Mouse (Mus musculus): ENCODE results near the gene Nebl.

Nebl gene

DNA sequence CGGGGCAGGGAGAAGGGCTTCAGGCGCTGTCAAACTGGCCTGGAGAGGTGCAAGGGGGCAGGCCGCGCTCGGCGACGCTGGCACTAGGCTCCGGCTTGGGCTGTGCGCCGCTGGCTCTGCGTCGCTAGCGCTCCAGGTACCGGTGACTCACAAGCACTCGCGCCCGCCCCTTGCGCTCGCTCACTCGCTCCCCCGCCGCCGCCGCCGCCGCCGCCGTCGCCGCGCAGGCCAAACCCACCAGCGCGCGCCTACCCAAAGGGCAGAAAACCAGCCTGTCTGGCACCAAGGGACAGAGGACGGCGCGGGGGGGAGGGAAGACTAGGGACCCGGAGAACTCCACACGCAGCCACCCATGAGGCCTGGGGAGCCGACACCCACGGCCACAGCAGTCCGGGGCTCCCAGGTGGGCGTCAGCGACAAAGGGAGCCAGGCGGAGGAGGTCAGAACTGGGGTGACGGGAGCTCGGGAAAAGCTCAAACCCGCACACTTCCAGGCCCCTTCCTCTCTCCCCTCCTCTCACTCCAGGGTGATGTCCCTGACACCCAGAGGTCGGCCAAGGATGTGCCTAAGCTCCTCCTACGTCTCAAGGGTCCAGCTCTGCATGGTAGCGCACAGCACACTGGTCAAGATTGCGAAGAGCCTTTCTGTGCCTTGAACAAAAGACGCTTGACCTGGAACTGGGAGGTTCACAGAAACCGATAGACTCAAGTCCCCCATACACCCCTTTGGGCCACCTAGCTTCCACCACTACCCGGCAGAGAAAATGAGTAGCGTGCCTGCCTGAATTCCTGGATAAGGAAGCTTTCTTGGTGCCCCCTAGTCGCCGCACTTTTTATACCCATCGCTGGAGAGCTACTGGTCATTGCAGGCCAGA lies at the start of gene Nebl:
TSS of gene Nebl (minus strand) at position 508 of the 874 bp plus-strand sequence.
- in situ Hi-C loops (cut with MseI, MboI): no loop called here

DNA sequence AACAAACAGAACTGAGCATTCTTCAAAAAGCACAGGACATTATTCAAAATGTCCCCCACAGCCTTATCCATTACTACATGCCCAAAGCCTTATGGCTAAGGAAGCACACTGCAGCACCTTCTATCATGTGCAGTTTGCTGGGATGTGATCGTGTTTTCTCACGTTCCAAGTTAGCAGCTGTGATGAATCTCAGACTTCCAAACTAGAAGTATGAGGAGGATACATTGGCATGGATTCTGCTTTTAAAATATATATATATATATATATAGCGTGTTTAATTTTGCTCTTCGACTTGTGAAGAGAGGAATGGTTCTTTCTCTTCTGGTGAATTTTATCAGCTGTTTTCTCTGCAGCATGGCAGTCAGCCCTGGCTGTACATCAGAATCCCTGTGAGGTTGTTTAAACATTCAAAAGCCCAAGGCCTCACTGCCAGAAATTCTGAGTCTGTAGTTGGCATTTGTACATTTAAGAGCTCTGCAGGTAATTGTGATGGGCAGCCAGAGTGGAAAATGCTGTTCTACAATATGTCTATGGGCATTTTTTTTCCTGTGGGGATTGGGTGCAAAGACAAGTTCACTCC lies 39.1 kb upstream of the Nebl start:
- in situ Hi-C loops (cut with MseI, MboI): no loop called here

DNA sequence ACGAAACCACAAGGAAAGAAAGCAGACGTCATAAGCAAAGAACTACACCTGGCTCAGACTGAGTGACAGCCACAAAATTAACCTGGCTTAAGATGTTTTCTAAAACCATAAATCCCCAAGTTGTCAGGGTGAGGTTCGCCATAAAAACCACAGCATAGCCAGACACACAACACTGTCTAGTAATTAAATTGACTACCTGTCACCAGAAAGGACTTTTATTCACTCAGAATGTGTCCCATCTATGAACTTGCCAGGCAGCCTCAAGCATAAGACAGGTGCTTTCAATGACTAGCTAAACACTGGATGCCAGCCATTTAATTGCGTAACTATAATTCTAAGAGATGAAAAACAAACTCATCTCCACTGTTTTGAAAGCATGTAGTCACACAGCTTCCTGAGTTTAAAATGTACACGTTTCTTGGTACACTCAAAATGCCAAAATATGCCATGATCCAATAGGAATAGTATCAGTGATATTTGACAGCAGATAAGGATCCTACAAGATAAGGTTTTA lies 38.0 kb upstream of the Nebl start:
- in situ Hi-C loops (cut with MseI, MboI): no loop called here

- in situ Hi-C loops (cut with MseI, MboI): no loop called here
These were observed 25.0 kb upstream of the Nebl start for GRCm38 (mm10) chr2:17756271-17756670.

GRCm38 (mm10) chr2:17742051-17742763 lies 10.9 kb upstream of the Nebl start:
- in situ Hi-C loops (cut with MseI, MboI): no loop called here

DNA sequence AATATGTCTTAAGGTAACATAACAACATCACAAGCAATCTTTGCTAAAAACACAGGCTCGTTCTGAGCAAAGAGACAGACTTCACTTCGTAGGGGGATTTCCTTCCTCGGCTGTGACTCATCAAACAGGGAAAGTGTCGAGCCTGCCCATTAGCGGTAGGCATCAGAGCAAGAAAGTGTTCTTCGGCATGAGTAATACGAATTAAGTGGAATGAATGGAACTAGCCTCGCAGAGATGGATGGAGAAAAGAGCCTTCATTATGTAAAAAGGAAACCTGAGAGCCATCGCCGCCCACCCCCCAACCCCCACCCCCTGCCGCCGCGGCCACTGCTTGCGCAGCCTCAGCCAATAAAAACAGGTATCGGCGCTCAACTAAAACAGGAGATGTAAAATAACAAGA lies 10.3 kb upstream of the Nebl start:
- in situ Hi-C loops (cut with MseI, MboI): no loop called here

GRCm38 (mm10) chr2:17740454-17740853 lies 9.2 kb upstream of the Nebl start:
- in situ Hi-C loops (cut with MseI, MboI): no loop called here

- in situ Hi-C loops (cut with MseI, MboI): no loop called here
These were observed 946 bp upstream of the Nebl start for GRCm38 (mm10) chr2:17732210-17732609.

DNA sequence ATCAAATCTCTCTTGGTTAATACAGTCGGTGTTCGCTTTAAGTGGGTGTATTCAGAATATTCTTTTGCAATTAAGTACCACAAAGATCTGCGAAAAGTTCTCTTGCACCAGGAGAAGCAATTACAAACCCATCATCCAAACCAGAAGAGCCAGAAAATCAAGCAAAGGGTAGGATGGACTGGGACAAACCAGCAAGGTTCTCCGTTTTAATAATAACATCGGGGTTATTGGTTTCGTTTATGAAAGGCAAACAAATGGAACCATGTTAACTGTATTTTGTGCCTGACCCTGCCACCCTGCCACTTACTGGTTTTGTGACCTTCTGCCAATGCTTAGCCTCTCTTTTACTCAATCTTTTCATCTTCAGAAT lies 552 bp upstream of the Nebl start:
- in situ Hi-C loops (cut with MseI, MboI): no loop called here

GRCm38 (mm10) chr2:17730648-17730956 lies 662 bp downstream of the Nebl start:
- in situ Hi-C loops (cut with MseI, MboI): no loop called here

GRCm38 (mm10) chr2:17729770-17730647 lies 1.3 kb downstream of the Nebl start:
- in situ Hi-C loops (cut with MseI, MboI): no loop called here

- in situ Hi-C loops (cut with MseI, MboI): no loop called here
These were observed 6.9 kb downstream of the Nebl start for GRCm38 (mm10) chr2:17724405-17724804.

GRCm38 (mm10) chr2:17723268-17724019 lies 7.8 kb downstream of the Nebl start:
- in situ Hi-C loops (cut with MseI, MboI): no loop called here

- in situ Hi-C loops (cut with MseI, MboI): no loop called here
These were observed 10.0 kb downstream of the Nebl start for GRCm38 (mm10) chr2:17721177-17721715.

- in situ Hi-C loops (cut with MseI, MboI): no loop called here
These were observed 13.0 kb downstream of the Nebl start for GRCm38 (mm10) chr2:17718281-17718680.

DNA sequence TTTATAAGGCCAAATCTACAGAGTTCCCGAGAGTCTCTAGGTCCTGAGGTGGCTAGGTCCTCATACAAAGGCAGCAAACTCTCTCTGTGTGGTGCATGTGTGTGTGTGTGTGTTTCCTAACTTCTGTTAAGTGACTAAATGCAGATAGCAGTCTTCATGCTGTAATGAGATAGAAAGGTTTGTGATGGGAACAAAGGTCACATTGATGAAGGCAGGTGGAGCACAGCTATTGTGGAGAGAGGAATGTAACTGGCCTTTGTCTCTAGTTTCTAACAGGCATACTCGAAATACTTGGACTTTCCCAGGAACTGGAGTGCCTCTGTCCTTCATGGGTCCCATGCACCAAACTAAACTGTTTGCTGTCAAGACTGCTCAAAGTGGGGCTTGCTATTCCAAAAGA lies 14.1 kb downstream of the Nebl start:
- in situ Hi-C loops (cut with MseI, MboI): no loop called here

- in situ Hi-C loops (cut with MseI, MboI): no loop called here
These were observed 16.0 kb downstream of the Nebl start for GRCm38 (mm10) chr2:17715149-17715767.

- in situ Hi-C loops (cut with MseI, MboI): no loop called here
These were observed 16.6 kb downstream of the Nebl start for GRCm38 (mm10) chr2:17714661-17715060.

DNA sequence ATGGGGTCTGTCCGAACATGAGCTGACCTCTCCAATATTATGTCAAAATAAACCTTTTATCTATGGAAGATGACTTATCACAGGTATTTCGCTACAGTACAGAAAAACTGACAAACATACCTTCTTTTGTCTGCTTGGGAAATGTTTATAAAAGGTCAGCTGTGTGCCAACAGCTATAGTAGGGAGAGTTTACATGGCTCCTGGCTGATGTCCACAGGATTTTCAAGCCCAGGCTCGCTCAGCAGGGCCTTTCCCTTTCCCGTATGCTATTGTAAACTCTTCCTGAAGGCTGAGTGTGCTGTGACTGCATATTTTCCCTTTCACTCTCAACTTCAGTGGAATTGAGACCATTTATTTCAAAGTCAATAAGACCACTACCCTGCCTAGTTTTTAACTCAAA lies 17.1 kb downstream of the Nebl start:
- in situ Hi-C loops (cut with MseI, MboI): no loop called here

DNA sequence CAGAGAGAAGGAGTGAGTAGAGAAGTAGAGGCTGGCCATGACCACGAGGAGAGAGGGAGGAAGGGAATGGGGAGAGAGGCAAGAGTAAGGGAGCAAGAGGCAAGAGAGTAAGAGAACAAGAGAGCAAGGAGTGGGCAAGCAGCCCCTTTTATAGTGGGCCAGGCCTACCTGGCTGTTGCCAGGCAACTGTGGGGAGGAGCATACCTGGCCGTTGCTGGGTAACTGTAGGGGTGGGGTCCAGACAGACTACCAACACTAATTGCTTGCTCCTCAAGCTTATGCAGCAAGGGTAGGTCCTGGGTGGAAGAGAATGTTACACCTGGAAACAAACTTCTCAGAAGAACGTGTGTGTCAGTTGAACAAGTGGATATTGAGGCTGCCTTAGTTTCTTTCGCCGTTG lies 20.0 kb downstream of the Nebl start:
- in situ Hi-C loops (cut with MseI, MboI): no loop called here
